Mouse (Mus musculus) neural tube, embryonic 15.5 days (tissue): ENCODE data around the gene Gm49333. TPM values are rescaled to one million over a fixed set of nuclear protein-coding genes. Genes with fewer than 3 reads are reported as not detected.
A peak's percentile ranks its signal among the peaks of the same experiment; 100 is the strongest.

Experiments
- ATAC-seq: fragments of 200-750 bp; cut with Nextera tagmentation; 2 replicates; pipeline ENCODE4 v1.8.0; 2017; ENCODE audit warnings: mild to moderate bottlenecking, moderate TSS enrichment, moderate library complexity; ENCODE audit not compliant: low FRiP score
- H3K27ac ChIP-seq: fragments of 300-500 bp; sonication (generic); replicated peaks from 2 replicates; pipeline ENCODE4 v1.5.1; 2015; ENCODE audit warnings: mild to moderate bottlenecking, inconsistent platforms
- H3K27me3 ChIP-seq: fragments of 300-500 bp; sonication (generic); replicated peaks from 2 replicates; pipeline ENCODE4 v1.6.1; 2015; ENCODE audit warnings: inconsistent platforms
- H3K36me3 ChIP-seq: fragments of 300-500 bp; sonication (generic); 2 replicates; pipeline ENCODE4 v1.6.1; 2015; ENCODE audit warnings: inconsistent platforms
- H3K4me1 ChIP-seq: fragments of 300-500 bp; sonication (generic); 2 replicates; pipeline ENCODE4 v1.6.1; 2015; ENCODE audit warnings: inconsistent platforms
- H3K4me2 ChIP-seq: fragments of 300-500 bp; sonication (generic); 2 replicates; pipeline ENCODE4 v1.6.1; 2015; ENCODE audit warnings: inconsistent platforms, mild to moderate bottlenecking, moderate library complexity
- H3K4me3 ChIP-seq: fragments of 300-500 bp; sonication (generic); replicated peaks from 2 replicates; pipeline ENCODE4 v1.5.1; 2015; ENCODE audit warnings: mild to moderate bottlenecking, inconsistent platforms
- H3K9ac ChIP-seq: fragments of 300-500 bp; sonication (generic); replicated peaks from 2 replicates; pipeline ENCODE4 v1.6.1; 2015; ENCODE audit warnings: mild to moderate bottlenecking, inconsistent platforms
- H3K9me3 ChIP-seq: fragments of 300-500 bp; sonication (generic); replicated peaks from 2 replicates; pipeline ENCODE4 v1.6.1; 2016; ENCODE audit warnings: inconsistent platforms
- WGBS: fragments of 180-500 bp; shearing (Covaris S2); methylation state at CpG from one replicate; pipeline ENCODE4 v1.1.7; 2015; ENCODE audit warnings: mixed read lengths; 5-methylcytosine and 5-hydroxymethylcytosine counted together
- polyA plus RNA-seq: library from polyadenylated mRNA; unstranded; fragments of >200 nt; fragmentation: Nextera tagmentation; extraction: Ambion mirVana; gene quantifications from 2 replicates; pipeline ENCODE4 v1.2.1, GENCODE M21; 2015

Gm49333 gene
- polyA plus RNA-seq, 1 experiment from 2014 or later: 0.13 TPM

DNA sequence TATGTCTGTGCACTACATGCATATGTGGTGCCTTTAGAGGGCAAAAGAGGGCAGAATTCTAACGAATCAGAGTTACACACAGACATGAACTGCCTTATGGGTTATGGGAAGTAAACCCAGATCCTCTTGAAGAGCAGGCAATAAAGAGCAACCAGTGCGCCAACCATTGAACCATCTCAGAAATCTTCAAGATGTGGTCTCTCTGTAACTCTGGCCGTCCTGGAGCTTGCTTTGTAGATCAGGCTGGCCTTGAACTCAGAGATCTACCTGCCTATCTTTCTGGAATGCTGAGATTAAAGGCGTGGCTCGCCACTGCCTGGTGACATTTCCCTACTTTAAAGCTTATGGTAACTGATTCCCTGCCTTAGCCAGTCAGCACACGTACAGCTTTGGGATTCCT, 60.5 kb downstream of the Gm49333 start:
- no peak for ATAC-seq
- 26% methylated on average over 6 of the region's 6 CpGs for WGBS
- Histone ChIP-seq H3K4me2 (peak overlapping the region; percentile 97), H3K4me3 (peak overlapping the region; percentile 94), H3K4me1 (peaks cover 23% of the 10 kb centered on the region), H3K27ac (no peak overlapping the region), H3K36me3 (peaks cover 22% of the 10 kb centered on the region), H3K9ac (no peak overlapping the region), H3K27me3 (no peaks in the 10 kb centered on the region), H3K9me3 (no peaks in the 10 kb centered on the region)

DNA sequence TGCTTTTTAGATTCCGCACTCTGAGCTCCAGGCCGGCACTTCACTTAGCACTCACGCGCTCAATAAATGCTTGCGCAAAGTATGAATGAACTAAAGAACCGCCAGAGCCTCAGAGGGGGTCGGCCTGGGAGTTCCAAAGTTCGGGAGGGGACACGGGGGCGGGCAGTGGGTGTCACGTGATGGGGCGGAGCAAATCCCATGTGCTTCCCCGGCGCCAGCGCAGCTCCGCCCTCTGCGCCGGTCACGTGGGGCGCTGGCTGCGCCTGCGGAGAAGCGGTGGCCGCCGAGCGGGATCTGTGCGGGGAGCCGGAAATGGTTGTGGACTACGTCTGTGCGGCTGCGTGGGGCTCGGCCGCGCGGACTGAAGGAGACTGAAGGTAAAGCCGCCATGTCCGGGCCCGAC, 61.1 kb downstream of the Gm49333 start:
- Histone ChIP-seq H3K9ac (peak overlapping the region; percentile 89), H3K27ac (peak overlapping the region; percentile 87), H3K4me1 (peaks cover 23% of the 10 kb centered on the region), H3K4me2 (peak overlapping the region; percentile 97), H3K27me3 (no peaks in the 10 kb centered on the region), H3K9me3 (no peaks in the 10 kb centered on the region), H3K36me3 (peaks cover 28% of the 10 kb centered on the region), H3K4me3 (peak overlapping the region; percentile 94)
- ATAC-seq: peak; percentile 98
- under 1% methylated on average over 31 of the region's 38 CpGs for WGBS

DNA sequence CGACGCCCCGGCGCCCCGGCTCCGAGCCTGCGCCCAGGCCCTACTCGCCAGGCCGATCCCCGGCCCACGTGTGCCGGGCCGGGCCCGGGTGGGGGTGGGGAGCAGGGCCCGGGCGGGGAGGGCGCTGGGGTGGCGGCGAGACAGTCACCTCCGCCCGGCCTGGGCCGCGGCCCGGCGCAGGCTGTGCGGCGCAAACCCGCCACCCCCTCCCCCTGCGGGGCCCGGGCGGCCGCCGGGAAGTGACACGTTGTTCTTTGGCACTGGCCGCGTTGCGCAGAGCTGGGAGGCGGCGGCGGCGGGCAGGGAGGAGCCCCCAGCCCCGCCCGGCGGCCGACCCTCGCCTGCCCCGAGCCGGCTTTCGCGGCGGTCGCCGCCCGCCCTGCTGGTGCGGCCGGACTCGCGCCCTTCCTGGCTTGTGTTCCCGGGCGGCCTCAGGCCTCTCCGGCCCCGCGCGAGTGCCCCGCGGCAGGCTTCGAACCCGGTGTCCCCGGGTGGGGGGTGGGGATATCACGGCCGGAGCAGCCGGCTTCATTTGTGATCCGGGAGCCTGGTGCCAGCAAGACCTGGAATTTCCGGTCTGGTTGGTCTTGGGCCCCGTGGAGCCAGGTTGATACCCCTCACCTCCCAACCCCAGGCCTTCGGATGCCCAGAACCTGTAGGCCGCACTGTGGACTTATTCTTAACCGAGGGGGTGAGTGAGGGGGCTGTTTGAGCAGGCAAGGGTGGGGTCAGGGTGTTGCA, 61.7 kb downstream of the Gm49333 start:
- Histone ChIP-seq H3K4me2 (peak overlapping the region; percentile 97), H3K4me1 (peaks cover 26% of the 10 kb centered on the region), H3K9me3 (no peaks in the 10 kb centered on the region), H3K27ac (peak overlapping the region; percentile 87), H3K4me3 (peak overlapping the region; percentile 94), H3K36me3 (peaks cover 34% of the 10 kb centered on the region), H3K27me3 (no peaks in the 10 kb centered on the region), H3K9ac (peak overlapping the region; percentile 89)
- ATAC-seq: peak; percentile 84
- 1% methylated on average over 51 of the region's 78 CpGs for WGBS

DNA sequence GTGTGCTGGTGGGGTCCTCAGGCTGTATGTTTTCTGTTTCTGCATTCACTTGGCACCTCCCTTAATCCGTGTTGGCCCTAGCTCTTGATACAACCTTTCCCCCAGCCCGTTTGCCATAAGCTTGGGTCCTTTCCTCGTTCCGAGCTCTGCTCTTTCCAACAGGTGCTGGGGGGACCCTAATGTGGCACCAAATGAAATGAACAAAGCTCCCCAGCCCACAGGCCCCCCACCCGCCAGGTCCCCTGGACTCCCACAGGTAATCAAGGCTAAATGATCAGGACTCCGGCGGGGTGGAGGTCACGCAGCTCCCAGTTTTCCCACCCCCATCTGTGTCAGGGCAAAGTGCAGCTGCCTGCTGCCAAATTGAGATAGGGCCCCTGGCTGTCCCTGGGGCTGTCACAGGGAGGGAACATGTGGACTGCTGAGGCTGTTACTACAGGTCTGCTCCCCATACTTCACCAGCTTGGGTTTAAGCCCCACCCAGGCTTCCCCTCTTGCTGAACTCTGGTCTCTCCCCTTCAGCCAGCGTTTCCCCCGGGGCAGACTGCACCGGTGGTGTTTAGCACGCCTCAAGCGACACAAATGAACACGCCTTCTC, 62.4 kb downstream of the Gm49333 start:
- Histone ChIP-seq H3K9ac (peak overlapping the region; percentile 89), H3K4me2 (peak overlapping the region; percentile 97), H3K36me3 (peaks cover 41% of the 10 kb centered on the region), H3K4me3 (peak overlapping the region; percentile 94), H3K9me3 (no peaks in the 10 kb centered on the region), H3K27me3 (no peaks in the 10 kb centered on the region), H3K27ac (peak overlapping the region; percentile 87), H3K4me1 (peaks cover 26% of the 10 kb centered on the region)
- 12% methylated on average over 14 of the region's 14 CpGs for WGBS
- no peak for ATAC-seq

DNA sequence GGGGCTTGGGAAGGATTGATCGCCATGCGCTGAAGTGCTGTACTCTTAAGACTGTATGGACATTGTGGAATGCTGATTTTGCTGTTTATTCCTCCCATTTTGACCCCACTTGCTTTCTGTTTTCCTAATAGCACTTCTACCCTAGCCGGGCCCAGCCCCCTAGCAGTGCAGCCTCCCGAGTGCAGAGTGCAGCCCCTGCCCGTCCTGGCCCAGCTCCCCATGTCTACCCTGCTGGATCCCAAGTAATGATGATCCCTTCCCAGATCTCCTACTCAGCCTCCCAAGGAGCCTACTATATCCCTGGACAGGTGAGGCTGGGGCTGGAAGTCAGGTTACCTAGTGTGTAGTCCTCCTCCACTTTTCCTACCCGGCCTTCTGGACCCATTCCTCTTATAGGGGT, 63.8 kb downstream of the Gm49333 start:
- no peaks in the 10 kb centered on the region for H3K9me3 ChIP-seq
- no peaks in the 10 kb centered on the region for H3K27me3 ChIP-seq
- H3K4me2 ChIP-seq: 0 out of 2 replicates have a peak overlapping the region, but pooled peaks have one; percentile 97
- H3K27ac ChIP-seq: no peak overlapping the region
- H3K4me3 ChIP-seq: no peak overlapping the region
- peaks cover 26% of the 10 kb centered on the region for H3K4me1 ChIP-seq
- no peak for ATAC-seq
- peaks cover 54% of the 10 kb centered on the region for H3K36me3 ChIP-seq
- H3K9ac ChIP-seq: no peak overlapping the region
- 93% methylated on average over 6 of the region's 6 CpGs for WGBS

DNA sequence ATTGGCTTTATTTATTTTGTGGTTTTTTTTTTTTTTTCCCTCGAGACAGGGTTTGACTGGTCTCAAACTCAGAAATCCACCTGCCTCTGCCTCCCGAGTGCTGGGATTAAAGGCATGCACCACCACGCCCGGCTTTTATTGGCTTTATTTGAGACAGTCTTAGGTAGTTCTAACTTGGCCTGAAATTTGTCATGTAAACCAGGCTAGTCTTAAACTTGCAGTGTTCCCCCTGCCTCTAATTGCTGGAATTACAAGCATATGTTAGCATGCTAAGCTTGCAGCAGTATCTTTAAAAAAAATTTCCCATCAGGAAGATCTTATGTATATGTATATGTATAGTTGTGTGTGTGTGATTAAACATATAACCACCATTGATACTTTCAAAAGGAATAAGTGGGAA, 65.3 kb downstream of the Gm49333 start:
- H3K27ac ChIP-seq: no peak overlapping the region
- H3K4me2 ChIP-seq: no peak overlapping the region
- peaks cover 26% of the 10 kb centered on the region for H3K4me1 ChIP-seq
- peaks cover 69% of the 10 kb centered on the region for H3K36me3 ChIP-seq
- no peak for ATAC-seq
- H3K9me3 ChIP-seq: no peaks in the 10 kb centered on the region
- WGBS: 84% methylated on average over 4 of the region's 4 CpGs
- no peak overlapping the region for H3K4me3 ChIP-seq
- H3K9ac ChIP-seq: no peak overlapping the region
- no peaks in the 10 kb centered on the region for H3K27me3 ChIP-seq

DNA sequence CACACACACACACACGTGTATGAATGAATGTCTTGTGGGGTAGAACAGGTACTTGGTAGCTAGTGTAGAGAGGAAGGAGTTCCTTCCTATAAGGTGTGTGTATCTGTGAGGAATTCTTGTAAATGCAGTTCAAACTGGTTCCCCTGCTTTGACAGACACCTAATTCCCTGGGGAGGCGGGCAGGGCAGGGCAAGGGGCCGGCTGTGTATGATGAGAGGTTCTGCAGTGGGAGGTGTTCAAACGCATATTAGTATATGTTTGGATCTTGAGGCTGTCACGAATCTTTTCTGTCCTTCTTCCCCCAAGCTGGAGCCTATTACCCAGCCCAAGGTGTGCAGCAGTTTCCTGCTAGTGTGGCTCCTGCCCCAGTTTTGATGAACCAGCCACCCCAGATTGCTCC, 66.0 kb downstream of the Gm49333 start:
- WGBS: 92% methylated on average over 5 of the region's 5 CpGs
- H3K4me2 ChIP-seq: no peak overlapping the region
- peaks cover 21% of the 10 kb centered on the region for H3K4me1 ChIP-seq
- no peak overlapping the region for H3K27ac ChIP-seq
- H3K4me3 ChIP-seq: no peak overlapping the region
- no peak overlapping the region for H3K9ac ChIP-seq
- H3K36me3 ChIP-seq: peaks cover 76% of the 10 kb centered on the region
- no peak for ATAC-seq
- H3K9me3 ChIP-seq: no peaks in the 10 kb centered on the region
- H3K27me3 ChIP-seq: no peaks in the 10 kb centered on the region

DNA sequence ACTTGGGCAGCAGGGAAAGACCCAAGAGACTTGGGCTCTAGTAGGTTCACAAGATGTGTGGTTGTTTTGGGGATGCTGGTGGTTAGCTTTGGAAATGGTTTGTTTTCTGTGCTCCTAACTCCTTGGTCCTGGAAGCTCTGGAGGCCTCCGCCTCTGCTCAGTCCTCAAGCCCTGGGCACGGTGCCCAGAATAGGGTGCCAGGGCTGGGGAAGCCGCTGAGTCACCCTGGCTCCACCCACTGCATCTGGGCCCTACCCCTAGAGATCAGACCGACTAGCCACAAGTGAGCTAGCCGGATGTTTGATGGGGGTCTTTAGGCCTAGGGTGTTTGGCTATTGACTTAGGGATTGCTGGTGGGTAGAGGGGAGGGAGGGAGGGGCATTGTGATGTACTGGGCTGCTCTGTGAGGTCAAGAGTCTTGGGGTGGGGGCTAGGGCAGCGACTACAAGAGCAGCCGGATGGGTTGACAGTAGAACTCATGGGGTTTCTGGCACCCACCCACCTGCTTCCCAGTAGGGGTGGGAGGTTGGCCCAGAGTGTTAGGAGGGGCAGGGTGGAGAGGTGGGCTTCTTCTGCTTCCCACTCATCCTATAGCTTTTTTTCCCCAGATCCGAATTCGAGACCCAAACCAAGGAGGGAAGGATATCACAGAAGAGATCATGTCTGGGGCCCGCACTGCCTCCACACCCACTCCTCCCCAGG, 66.7 kb downstream of the Gm49333 start:
- no peak overlapping the region for H3K4me3 ChIP-seq
- H3K9me3 ChIP-seq: no peaks in the 10 kb centered on the region
- peaks cover 21% of the 10 kb centered on the region for H3K4me1 ChIP-seq
- H3K27me3 ChIP-seq: no peaks in the 10 kb centered on the region
- H3K36me3 ChIP-seq: peaks cover 83% of the 10 kb centered on the region
- WGBS: 76% methylated on average over 10 of the region's 10 CpGs
- H3K9ac ChIP-seq: no peak overlapping the region
- no peak overlapping the region for H3K4me2 ChIP-seq
- H3K27ac ChIP-seq: no peak overlapping the region
- no peak for ATAC-seq

DNA sequence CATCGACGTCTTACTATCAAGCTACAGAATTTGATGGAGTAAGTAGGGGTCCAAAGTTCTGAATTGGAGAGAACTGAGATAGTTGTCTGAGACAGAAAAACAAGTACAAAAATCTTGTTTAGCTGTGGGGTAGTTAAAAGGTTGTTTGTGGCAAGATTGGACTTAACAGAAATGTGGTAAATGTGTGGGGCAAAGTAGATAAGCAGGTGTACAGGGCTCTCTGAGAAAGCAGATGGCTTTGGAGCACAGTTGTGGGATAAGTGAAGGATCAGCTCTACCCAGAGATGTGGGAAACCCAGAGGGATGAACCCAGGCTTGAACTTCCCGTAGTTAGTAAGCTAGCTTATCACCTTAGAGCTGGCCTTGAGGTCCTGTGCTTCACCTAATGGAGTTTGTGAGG, 79.4 kb downstream of the Gm49333 start:
- Histone ChIP-seq H3K9ac (no peak overlapping the region), H3K4me2 (no peak overlapping the region), H3K27ac (no peak overlapping the region), H3K9me3 (no peaks in the 10 kb centered on the region), H3K36me3 (peaks cover 64% of the 10 kb centered on the region), H3K27me3 (no peaks in the 10 kb centered on the region), H3K4me1 (peaks cover 33% of the 10 kb centered on the region), H3K4me3 (no peak overlapping the region)
- no peak for ATAC-seq
- WGBS: 87% methylated on average over 3 of the region's 3 CpGs

DNA sequence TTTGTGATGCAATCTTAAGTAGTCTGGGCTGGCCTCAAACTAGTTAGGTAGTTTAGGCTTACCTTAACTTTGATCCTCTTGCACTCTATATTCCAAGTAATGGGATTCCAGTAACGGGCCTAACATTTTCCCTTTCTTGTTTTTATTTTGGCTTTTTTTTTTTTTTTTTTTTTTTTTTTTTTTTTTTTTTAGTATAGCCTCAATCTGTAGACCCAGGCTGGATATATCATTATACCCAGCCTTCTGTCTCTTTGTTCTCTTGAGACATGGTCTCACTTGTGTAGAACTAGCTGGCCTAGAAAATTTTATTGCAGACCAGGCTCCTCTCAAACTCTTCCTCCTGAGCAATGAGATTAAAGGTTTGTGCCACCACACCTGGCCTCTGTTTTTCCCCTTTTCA, 80.2 kb downstream of the Gm49333 start:
- Histone ChIP-seq H3K9me3 (no peaks in the 10 kb centered on the region), H3K4me3 (no peak overlapping the region), H3K9ac (no peak overlapping the region), H3K36me3 (peaks cover 55% of the 10 kb centered on the region), H3K27me3 (no peaks in the 10 kb centered on the region), H3K4me1 (peaks cover 41% of the 10 kb centered on the region), H3K4me2 (no peak overlapping the region), H3K27ac (no peak overlapping the region)
- WGBS: 88% methylated on average over 1 of the region's 1 CpGs
- ATAC-seq: no peak

DNA sequence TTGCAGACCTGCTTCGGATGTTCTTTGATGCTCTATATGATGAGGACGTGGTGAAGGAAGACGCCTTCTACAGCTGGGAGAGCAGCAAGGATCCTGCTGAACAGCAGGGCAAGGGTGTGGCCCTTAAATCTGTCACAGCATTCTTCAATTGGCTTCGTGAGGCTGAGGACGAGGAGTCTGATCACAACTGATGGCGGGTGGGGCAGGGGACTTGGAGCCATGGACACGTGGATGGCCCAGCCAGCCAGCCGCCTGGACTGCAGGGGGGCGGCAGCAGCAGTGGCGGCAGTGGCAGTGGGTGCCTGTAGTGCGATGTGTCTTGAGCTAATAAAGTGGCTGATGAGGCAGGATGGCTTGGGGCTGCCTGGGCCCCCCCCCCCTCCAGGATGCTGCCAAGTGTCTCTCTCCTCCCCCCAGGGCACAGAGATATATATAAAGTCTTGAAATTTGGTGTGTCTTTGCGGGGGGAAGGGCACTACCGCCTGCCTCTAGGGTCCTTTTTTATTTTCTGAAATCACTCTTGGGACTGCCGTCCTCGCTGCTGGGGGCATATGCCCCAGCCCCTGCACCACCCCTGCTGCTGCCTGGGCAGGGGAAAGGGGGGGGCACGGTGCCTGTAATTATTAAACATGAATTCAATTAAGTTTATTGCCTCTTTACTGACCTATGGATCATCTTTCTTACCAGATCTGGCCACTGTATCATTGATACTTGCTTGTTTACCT, 81.0 kb downstream of the Gm49333 start:
- Histone ChIP-seq H3K27ac (peak overlapping the region; percentile 98), H3K4me3 (peak overlapping the region; percentile 71), H3K36me3 (peaks cover 48% of the 10 kb centered on the region), H3K9me3 (no peaks in the 10 kb centered on the region), H3K9ac (peak overlapping the region; percentile 82), H3K27me3 (no peaks in the 10 kb centered on the region), H3K4me2 (peak overlapping the region; percentile 88), H3K4me1 (peaks cover 47% of the 10 kb centered on the region)
- WGBS: 31% methylated on average over 16 of the region's 16 CpGs
- ATAC-seq: no peak
